Mouse (Mus musculus) monocyte, adult 2 months (primary cell): Measurements from ENCODE around the gene Ogdhl.

ENCODE experiments used
- DNase-seq, 2 experiments: peaks; one replicate each; pipeline ENCODE4 v3.0.0; 2022; ENCODE audit warnings: low spot score in 2 of 2, low read depth in 1 of 2

Ogdhl gene

DNA sequence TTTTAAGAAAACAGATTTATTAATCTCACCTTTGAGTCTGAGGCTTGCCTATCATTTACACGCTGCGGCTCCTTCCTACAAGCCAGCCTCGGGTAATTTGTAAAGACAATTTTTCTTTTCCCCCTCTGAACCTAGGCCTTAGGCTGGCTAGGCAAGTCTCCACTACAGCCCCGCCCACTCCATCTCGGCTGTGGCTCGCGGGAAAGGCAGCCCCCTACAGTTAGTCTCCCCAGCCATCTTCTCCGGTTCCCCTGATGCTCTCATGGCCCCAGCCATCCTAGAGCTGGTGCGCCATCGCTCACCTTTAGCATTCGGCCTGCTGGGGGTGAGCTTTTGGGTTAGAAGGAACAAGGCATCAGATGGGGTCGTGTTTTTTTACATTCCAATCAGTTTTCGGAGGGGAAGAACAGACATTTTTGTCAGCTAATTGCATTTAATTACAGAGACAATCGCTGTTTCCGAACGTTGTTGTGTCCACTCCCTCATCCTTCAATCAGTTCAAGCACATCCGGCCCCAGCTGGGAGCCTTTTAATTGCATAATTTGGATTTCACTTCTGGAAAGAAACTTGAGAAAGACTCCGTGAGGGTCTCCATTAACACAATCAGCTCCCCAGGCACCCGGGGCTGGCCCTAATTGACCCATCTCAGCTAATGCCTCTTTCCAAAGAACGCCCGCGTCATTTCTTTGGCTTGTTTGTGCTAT, 57.7 kb downstream of the Ogdhl start:
- no peak for DNase-seq

DNA sequence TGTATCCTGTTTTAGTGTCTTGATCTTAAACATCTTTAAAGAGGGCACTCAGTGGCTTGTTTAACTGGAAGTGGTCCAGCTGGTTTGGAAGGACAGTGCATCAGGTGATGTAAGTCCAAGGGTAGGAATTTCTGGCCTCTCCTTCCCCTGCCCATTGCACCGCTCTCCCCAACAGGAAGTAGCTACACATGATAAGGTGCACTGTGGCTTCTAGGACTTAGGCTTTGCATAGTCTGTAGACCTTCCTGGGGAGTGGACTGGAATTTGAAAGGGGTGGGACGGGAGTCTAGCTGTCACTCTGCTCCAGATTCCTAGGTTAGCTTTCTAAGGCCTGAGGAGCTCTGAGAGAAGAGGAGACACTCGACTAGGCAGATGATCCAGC, 58.3 kb downstream of the Ogdhl start:
- no peak for DNase-seq

DNA sequence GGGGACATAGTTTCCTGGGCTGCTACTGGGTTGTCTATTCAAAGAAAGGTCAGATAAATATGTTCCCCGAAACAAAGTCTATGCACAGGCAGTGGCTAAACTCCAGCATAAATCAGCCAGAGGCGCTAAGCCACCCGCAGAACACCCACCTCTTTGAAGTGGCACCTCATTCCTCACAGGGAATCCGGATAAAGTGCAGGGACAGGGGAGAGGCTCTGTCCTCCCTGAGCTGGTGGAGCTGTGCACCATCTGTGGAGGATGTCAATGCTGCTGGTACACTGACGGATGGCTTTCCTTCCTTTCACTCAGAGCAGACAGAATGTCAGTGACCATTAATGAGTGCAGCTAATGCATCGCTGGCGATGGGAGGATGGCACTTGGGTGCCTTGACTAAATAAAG, 59.2 kb downstream of the Ogdhl start:
- no peak for DNase-seq

DNA sequence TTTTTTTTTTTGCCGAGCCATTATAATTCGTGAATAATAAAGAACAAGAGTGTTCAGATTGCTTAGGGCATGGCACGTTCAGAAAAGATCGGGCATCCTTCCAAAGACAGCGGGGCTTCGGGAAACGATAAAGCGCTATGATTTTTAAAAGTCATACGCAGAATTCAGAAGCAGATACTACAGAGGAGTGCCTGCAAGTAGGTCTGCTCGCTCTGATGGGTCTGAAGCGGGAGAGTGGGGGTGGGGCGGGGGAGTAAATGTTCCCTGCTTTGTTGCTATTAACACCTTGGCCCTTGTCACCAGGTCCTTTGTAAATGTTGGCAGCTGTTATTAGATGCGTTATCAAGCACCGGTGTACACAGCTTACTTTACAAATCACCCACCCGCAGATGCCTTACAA, 59.8 kb downstream of the Ogdhl start:
- DNase-seq = no peak

DNA sequence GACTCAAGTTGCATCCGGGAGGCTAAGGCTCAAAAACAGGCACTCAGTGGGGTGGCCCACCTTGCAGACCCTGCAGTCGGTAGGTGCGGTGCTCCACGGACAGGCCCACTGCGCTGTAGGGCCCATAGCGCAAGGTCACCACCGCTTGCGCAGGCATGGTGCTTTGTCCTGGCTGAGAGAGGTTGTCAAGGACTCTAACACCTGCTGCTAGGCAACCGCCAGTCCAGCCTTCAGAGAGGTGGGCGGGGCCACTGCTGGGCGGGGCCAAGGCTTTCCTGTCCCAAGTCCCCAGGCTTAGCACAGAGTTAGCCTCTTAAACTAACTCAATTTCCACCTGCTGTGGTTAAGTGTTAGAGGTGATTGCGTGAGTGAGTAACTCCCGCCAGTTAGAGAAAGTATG, 66.4 kb downstream of the Ogdhl start, which contains the start of gene 1700024G13Rik:
1700024G13Rik (minus strand) TSS at position 196 of the 400 bp plus-strand sequence.
- DNase-seq = no peak
